Mouse (Mus musculus): ENCODE results near the gene Col20a1.

The Col20a1 gene

DNA sequence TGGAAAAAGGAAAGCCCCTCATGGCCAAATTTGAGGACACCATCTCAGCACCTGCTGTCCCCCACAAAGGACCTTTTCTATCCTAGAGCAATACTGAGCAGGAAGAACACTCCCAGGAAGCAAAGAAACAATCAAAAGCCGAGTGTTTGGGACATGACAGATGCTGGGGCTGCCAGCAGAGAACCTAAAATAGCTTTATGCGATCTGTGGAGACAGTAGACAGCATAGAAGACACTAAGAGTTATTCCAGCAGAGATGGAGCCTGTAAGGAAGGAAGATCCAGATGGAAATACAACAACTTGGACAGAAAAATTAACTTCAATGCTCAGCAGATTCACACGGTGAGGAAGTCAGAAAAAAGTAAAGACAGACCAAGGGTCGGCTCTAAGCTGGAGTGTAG, 79.5 kb downstream of the Col20a1 start:
- no peak for DNase-seq (ENCODE audit: low read depth, low spot score)

Measured in mesoderm, embryonic 11.5 days (tissue).